In genomic region chr10:127591514-127591913, GRCm38 (mm10) we compare ENCODE assay signal across 8 mouse cellular contexts. TPM values are rescaled to one million over a fixed set of nuclear protein-coding genes. Genes with fewer than 3 reads are reported as not detected.
A peak's percentile ranks its signal among the peaks of the same experiment; 100 is the strongest.
DNase-seq lines count a peak whose midpoint lies in the region; ATAC-seq and TF ChIP-seq lines count a peak whose summit lies in the region.

No protein-coding gene starts in this region.

- H3K36me3 ChIP-seq in lung, postnatal 0 days (ENCODE audit: insufficient read depth, low read length) = peaks cover 3% of the 10 kb centered on the region; the same call in 1 of the 2 replicates
- H3K36me3 ChIP-seq in hindbrain, postnatal 0 days (ENCODE audit: insufficient read depth, low read length) = peaks cover 67% of the 10 kb centered on the region
- H3K36me3 ChIP-seq in stomach, embryonic 14.5 days (ENCODE audit: control insufficient read depth, insufficient read depth, low read length) = peaks cover 83% of the 10 kb centered on the region

- peak; percentile 79 for ATAC-seq in lung, postnatal 0 days
- peak; percentile 77 for ATAC-seq in hindbrain, postnatal 0 days
- ATAC-seq in stomach, embryonic 14.5 days (ENCODE audit: insufficient number of reproducible peaks, insufficient read depth, low FRiP score, low read depth) = peak; percentile 61; the same call in 1 of the 2 replicates

- DNase-seq in adrenal gland, postnatal 10 days = peak; percentile 71
- DNase-seq in adrenal gland, adult 18-20 months (ENCODE audit: low spot score in 2 of 2) = no peak
- peak; percentile 82 for DNase-seq in lung, postnatal 0 days (ENCODE audit: low spot score)
- no peak for DNase-seq in lung, postnatal 36 days
- peak; percentile 60 for DNase-seq in hindbrain, postnatal 0 days (ENCODE audit: low spot score)
- no peak for DNase-seq in urinary bladder, postnatal 14 days (ENCODE audit: low spot score)
- DNase-seq in layer of hippocampus, adult 18-20 months (ENCODE audit: low spot score in 2 of 2) = no peak

- H3K27ac ChIP-seq in lung, postnatal 0 days (ENCODE audit: low read length) = peak overlapping the region; percentile 32; the same call in 1 of the 2 replicates
- H3K27ac ChIP-seq in hindbrain, postnatal 0 days = peak overlapping the region; percentile 3; the same call in 1 of the 2 replicates
- peak overlapping the region; percentile 78; the same call in 1 of the 2 replicates for H3K27ac ChIP-seq in stomach, embryonic 14.5 days (ENCODE audit: low read length)

- no peaks in the 10 kb centered on the region for H3K27me3 ChIP-seq in lung, postnatal 0 days (replicated peaks; ENCODE audit: insufficient read depth, low read length)
- H3K27me3 ChIP-seq in hindbrain, postnatal 0 days (ENCODE audit: insufficient read depth, low read length) = no peaks in the 10 kb centered on the region
- no peaks in the 10 kb centered on the region for H3K27me3 ChIP-seq in stomach, embryonic 14.5 days (ENCODE audit: control insufficient read depth, insufficient read depth, low read length)

- 30% methylated on average over 7 of the region's 7 CpGs for WGBS in lung, postnatal 0 days
- 20% methylated on average over 7 of the region's 7 CpGs for WGBS in hindbrain, postnatal 0 days
- 17% methylated on average over 7 of the region's 7 CpGs for WGBS in stomach, embryonic 14.5 days

- H3K9me3 ChIP-seq in lung, postnatal 0 days (ENCODE audit: low read length) = no peaks in the 10 kb centered on the region
- H3K9me3 ChIP-seq in hindbrain, postnatal 0 days (ENCODE audit: low read length) = no peaks in the 10 kb centered on the region
- no peaks in the 10 kb centered on the region for H3K9me3 ChIP-seq in stomach, embryonic 14.5 days (ENCODE audit: control insufficient read depth, low read depth, low read length)

- no peak for TF ChIP-seq CTCF in lung, postnatal 0 days (IDR thresholded peaks at IDR 0.05)
- TF ChIP-seq CTCF in hindbrain, postnatal 0 days (IDR thresholded peaks at IDR 0.05; ENCODE audit: low read depth) = no peak

- TF ChIP-seq EP300 in lung, postnatal 0 days (IDR thresholded peaks at IDR 0.05) = no peak

- H3K4me2 ChIP-seq in lung, postnatal 0 days (replicated peaks; ENCODE audit: low read depth, low read length) = no peak overlapping the region
- no peak overlapping the region for H3K4me2 ChIP-seq in hindbrain, postnatal 0 days (ENCODE audit: low read depth, low read length)
- no peak overlapping the region for H3K4me2 ChIP-seq in stomach, embryonic 14.5 days (replicated peaks; ENCODE audit: low read depth, low read length)

- H3K9ac ChIP-seq in lung, postnatal 0 days (replicated peaks; ENCODE audit: low read depth) = no peak overlapping the region
- no peak overlapping the region for H3K9ac ChIP-seq in hindbrain, postnatal 0 days (replicated peaks; ENCODE audit: low read length)
- H3K9ac ChIP-seq in stomach, embryonic 14.5 days (replicated peaks; ENCODE audit: low read depth, low read length) = no peak overlapping the region

- H3K4me1 ChIP-seq in lung, postnatal 0 days (ENCODE audit: insufficient read depth, low read depth, low read length) = peaks cover 10% of the 10 kb centered on the region; the same call in 1 of the 2 replicates
- peaks cover 2% of the 10 kb centered on the region; the same call in 1 of the 2 replicates for H3K4me1 ChIP-seq in hindbrain, postnatal 0 days (ENCODE audit: insufficient read depth, low read length)
- peaks cover 22% of the 10 kb centered on the region for H3K4me1 ChIP-seq in stomach, embryonic 14.5 days (ENCODE audit: control insufficient read depth, insufficient read depth, low read length)

- H3K4me3 ChIP-seq in lung, postnatal 0 days (ENCODE audit: low read depth, low read length) = no peak overlapping the region
- H3K4me3 ChIP-seq in hindbrain, postnatal 0 days (ENCODE audit: low read length) = no peak overlapping the region
- no peak overlapping the region for H3K4me3 ChIP-seq in stomach, embryonic 14.5 days (ENCODE audit: low read depth, low read length)

RNA-seq across cellular contexts. Expression of gene Lrp1, which starts 29.4 kb away (rescaled TPM):
- total RNA-seq in adrenal gland, postnatal 10 days (2021) = 100 to 1,000 TPM; 170 to 208 TPM
- total RNA-seq in adrenal gland, adult 18-20 months (2021) = 100 to 1,000 TPM; 145 to 148 TPM
- 71.0 and 75.4 TPM in 2 replicates for polyA plus RNA-seq in lung, postnatal 0 days (2015; fragmentation: Nextera tagmentation; extraction: Ambion mirVana)
- 245 TPM in 2 replicates for total RNA-seq in hindbrain, postnatal 0 days (2014; rRNA removed)
- 73.7 and 75.5 TPM in 2 replicates for polyA plus RNA-seq in hindbrain, postnatal 0 days (2015; fragmentation: Nextera tagmentation; extraction: Ambion mirVana)
- 98.0 and 99.3 TPM in 2 replicates for polyA plus RNA-seq in stomach, embryonic 14.5 days (2014; fragmentation: Nextera tagmentation; extraction: Ambion mirVana)
- 100 to 1,000 TPM; 284 to 294 TPM for total RNA-seq in layer of hippocampus, adult 18-20 months (2021)

RNA-seq across cellular contexts. Expression of gene Stat6, which starts 51.3 kb away (rescaled TPM):
- 10 to 100 TPM; 64.7 to 67.8 TPM for total RNA-seq in adrenal gland, postnatal 10 days (2021)
- 100 to 1,000 TPM in 1 of 2 experiments, 10 to 100 TPM in 1; 87.7 to 105 TPM for total RNA-seq in adrenal gland, adult 18-20 months (2021)
- 39.1 and 41.9 TPM in 2 replicates for polyA plus RNA-seq in lung, postnatal 0 days (2015; fragmentation: Nextera tagmentation; extraction: Ambion mirVana)
- 5.3 and 9.5 TPM in 2 replicates for total RNA-seq in hindbrain, postnatal 0 days (2014; rRNA removed)
- polyA plus RNA-seq in hindbrain, postnatal 0 days (2015; fragmentation: Nextera tagmentation; extraction: Ambion mirVana) = 4.7 and 5.3 TPM in 2 replicates
- 24.7 and 26.5 TPM in 2 replicates for polyA plus RNA-seq in stomach, embryonic 14.5 days (2014; fragmentation: Nextera tagmentation; extraction: Ambion mirVana)
- total RNA-seq in layer of hippocampus, adult 18-20 months (2021) = 1 to 10 TPM; 5.7 to 7.3 TPM

RNA-seq across cellular contexts. Expression of gene Nxph4, which starts 57.2 kb away (rescaled TPM):
- total RNA-seq in adrenal gland, postnatal 10 days (2021) = 1 to 10 TPM; 5.3 TPM
- total RNA-seq in adrenal gland, adult 18-20 months (2021) = 10 to 100 TPM in 1 of 2 experiments, 1 to 10 TPM in 1; 6.9 to 12.6 TPM
- 0.44 and 0.60 TPM in 2 replicates for polyA plus RNA-seq in lung, postnatal 0 days (2015; fragmentation: Nextera tagmentation; extraction: Ambion mirVana)
- total RNA-seq in hindbrain, postnatal 0 days (2014; rRNA removed) = 26.0 and 33.5 TPM in 2 replicates
- 134 and 146 TPM in 2 replicates for polyA plus RNA-seq in hindbrain, postnatal 0 days (2015; fragmentation: Nextera tagmentation; extraction: Ambion mirVana)
- 3.8 and 4.8 TPM in 2 replicates for polyA plus RNA-seq in stomach, embryonic 14.5 days (2014; fragmentation: Nextera tagmentation; extraction: Ambion mirVana)
- total RNA-seq in layer of hippocampus, adult 18-20 months (2021) = 1 to 10 TPM; 1.2 to 1.3 TPM

Comparison
In these comparisons a context has a peak if more than half of its experiments do, and no peak if none do; other contexts are left out.
1. DNase-seq: peak in adrenal gland, postnatal 10 days (single experiment), lung, postnatal 0 days (single experiment) and hindbrain, postnatal 0 days (single experiment); none in adrenal gland, adult 18-20 months (0 of 2), lung, postnatal 36 days (single experiment), urinary bladder, postnatal 14 days (single experiment) and layer of hippocampus, adult 18-20 months (0 of 2).
2. H3K27ac ChIP-seq: peak in every context shown above with its lines; median percentile 78 in stomach, embryonic 14.5 days; 32 in lung, postnatal 0 days; 3 in hindbrain, postnatal 0 days.
3. Peak in every context shown above with its lines, with median percentiles within 50 percentile points of each other: ATAC-seq.